Mouse (Mus musculus) liver, postnatal 0 days (tissue): ENCODE results near the gene Eaf2. TPM values are rescaled to one million over a fixed set of nuclear protein-coding genes. Genes with fewer than 3 reads are reported as not detected.

Experiments used
- ATAC-seq: fragments of 200-750 bp; cut with Nextera tagmentation; 2 replicates; pipeline ENCODE4 v1.8.0; 2017; ENCODE audit warnings: mild to moderate bottlenecking, moderate library complexity
- DNase-seq: peaks from one replicate; pipeline ENCODE4 v3.0.0-alpha.2; 2016
- H3K27ac ChIP-seq: fragments of 300-500 bp; sonication (generic); 2 replicates; pipeline ENCODE4 v1.5.1; 2014; ENCODE audit warnings: antibody characterized with exemption, moderate library complexity, mild to moderate bottlenecking, low read depth
- H3K27me3 ChIP-seq: fragments of 300-500 bp; sonication (generic); 2 replicates; pipeline ENCODE4 v1.6.1; 2014; ENCODE audit warnings: low read length, control low read depth, mixed read lengths; ENCODE audit not compliant: insufficient read depth
- H3K36me3 ChIP-seq: fragments of 300-500 bp; sonication (generic); replicated peaks from 2 replicates; pipeline ENCODE4 v1.6.1; 2014; ENCODE audit warnings: mild to moderate bottlenecking, control low read depth, low read length, moderate library complexity, mixed read lengths; ENCODE audit not compliant: insufficient read depth
- H3K4me1 ChIP-seq: fragments of 300-500 bp; sonication (generic); 2 replicates; pipeline ENCODE4 v1.6.1; 2014; ENCODE audit warnings: antibody characterized with exemption, mild to moderate bottlenecking, control low read depth; ENCODE audit not compliant: insufficient read depth
- H3K4me2 ChIP-seq: fragments of 300-500 bp; sonication (generic); 2 replicates; pipeline ENCODE4 v1.6.1; 2014; ENCODE audit warnings: low read depth, mild to moderate bottlenecking, low read length, moderate library complexity, mixed read lengths
- H3K4me3 ChIP-seq: fragments of 300-500 bp; sonication (generic); 2 replicates; pipeline ENCODE4 v1.5.1; 2014; ENCODE audit warnings: low read depth, low read length
- H3K9ac ChIP-seq: fragments of 300-500 bp; sonication (generic); replicated peaks from 2 replicates; pipeline ENCODE4 v1.6.1; 2014; ENCODE audit warnings: mild to moderate bottlenecking, moderate library complexity
- H3K9me3 ChIP-seq: fragments of 300-500 bp; sonication (generic); 2 replicates; pipeline ENCODE4 v1.6.1; 2016; ENCODE audit warnings: mild to moderate bottlenecking, control low read depth, low read length, mixed read lengths
- CTCF ChIP-seq: sonication (generic); IDR thresholded peaks from 2 replicates; pipeline ENCODE4 v1.5.1; 2016; ENCODE audit warnings: antibody characterized with exemption, low read depth
- EP300 ChIP-seq: IDR thresholded peaks from 2 replicates; pipeline ENCODE4 v1.6.1; 2016; ENCODE audit warnings: antibody characterized with exemption, low read depth, mild to moderate bottlenecking
- WGBS: fragments of 180-500 bp; shearing (Covaris S2); extraction: QIAGEN DNeasy Blood & Tissue Kit; methylation state at CpG from one replicate; pipeline ENCODE4 v1.1.7; 2014; ENCODE audit not compliant: insufficient replicate concordance; 5-methylcytosine and 5-hydroxymethylcytosine counted together
- polyA plus RNA-seq: library from polyadenylated mRNA; unstranded; fragments of >200 nt; fragmentation: Nextera tagmentation; extraction: Ambion mirVana; gene quantifications from 2 replicates; pipeline ENCODE4 v1.2.1, GENCODE M21; 2015

Eaf2 gene
- polyA plus RNA-seq, 1 experiment from 2014 or later = 0.70 TPM

DNA sequence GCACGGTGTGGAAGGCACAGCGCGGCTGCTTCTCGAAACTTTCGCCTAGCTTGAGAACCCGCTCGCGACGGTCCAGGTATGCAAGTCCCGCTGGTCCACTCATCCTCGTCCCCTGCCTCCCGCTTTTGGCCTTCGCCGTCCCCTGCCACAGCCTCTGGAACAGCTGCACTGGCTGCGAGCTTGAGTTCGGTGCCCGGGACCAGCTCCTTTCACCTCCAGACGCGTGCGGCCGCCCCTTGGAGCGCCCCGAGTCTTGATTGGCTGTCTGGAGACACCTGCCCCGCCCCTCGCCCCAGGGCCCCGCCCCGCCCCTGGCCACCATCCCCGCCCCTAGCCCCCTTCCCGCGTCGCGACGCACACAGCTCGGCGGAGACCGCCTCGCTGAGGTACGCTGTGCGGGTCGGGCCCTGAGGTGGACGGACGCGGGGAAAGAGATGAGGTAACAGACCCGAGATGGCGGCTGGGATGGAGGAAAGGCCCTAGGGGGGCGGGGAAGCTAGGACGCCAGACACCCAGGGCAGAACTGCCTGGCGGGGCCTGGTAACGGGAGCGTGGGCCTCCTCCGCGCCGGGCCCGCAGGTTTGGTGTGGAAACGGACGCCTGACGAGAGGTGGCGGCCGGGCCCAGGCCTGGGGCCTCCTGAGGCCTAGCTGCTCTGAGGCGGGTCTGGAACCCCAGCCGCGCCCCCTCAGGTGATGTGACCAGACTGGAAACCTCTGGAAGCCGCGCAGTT lies 46.6 kb downstream of the Eaf2 start, which contains the start of gene Iqcb1:
Gene Iqcb1, plus strand, starts transcription at position 332 of the 733 bp plus-strand sequence.
- ATAC-seq = peak; percentile 99
- under 1% methylated on average over 60 of the region's 64 CpGs for WGBS
- DNase-seq = peak; percentile 92
- Histone ChIP-seq H3K27me3 (no peaks in the 10 kb centered on the region), H3K4me3 (peak within 1 kb of the TSS; percentile 85), H3K9ac (peak within 1 kb of the TSS; percentile 78), H3K9me3 (no peaks in the 10 kb centered on the region), H3K4me1 (peaks cover 8% of the 10 kb centered on the region), H3K27ac (peak within 1 kb of the TSS; percentile 42; the same call in 1 of the 2 replicates), H3K4me2 (peak within 1 kb of the TSS; percentile 90), H3K36me3 (no peaks in the 10 kb centered on the region)
- TF ChIP-seq CTCF = no peak

DNA sequence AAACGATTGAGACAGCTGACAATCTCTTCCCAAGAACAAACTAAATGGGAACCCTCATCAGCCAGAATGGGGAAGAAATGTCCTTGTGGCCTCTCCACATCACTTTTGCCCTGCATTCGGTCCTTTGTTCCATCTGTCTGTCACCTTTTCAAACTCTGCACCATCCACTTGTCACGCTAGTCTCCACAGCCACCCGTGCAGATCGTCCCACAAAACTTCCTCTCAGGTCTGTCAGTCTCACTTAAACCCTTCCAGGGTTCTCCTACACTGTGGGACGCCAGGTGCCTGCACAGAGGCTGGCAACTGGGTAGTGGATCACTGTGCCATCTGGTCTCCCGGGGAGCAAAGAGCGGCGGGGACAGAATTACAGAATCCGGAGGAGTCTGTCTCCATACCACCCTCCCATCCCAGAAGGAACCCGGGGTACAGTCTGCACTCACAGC lies 47.2 kb downstream of the Eaf2 start:
- Histone ChIP-seq H3K27ac (no peak overlapping the region), H3K36me3 (no peaks in the 10 kb centered on the region), H3K4me1 (peaks cover 8% of the 10 kb centered on the region), H3K9ac (peak overlapping the region; percentile 78), H3K4me3 (peak overlapping the region; percentile 85), H3K9me3 (no peaks in the 10 kb centered on the region), H3K4me2 (peak overlapping the region; percentile 90), H3K27me3 (no peaks in the 10 kb centered on the region)
- TF ChIP-seq EP300 (no peak), CTCF (no peak)
- ATAC-seq (peak; percentile 11; the same call in 1 of the 2 replicates), DNase-seq (no peak)
- 9% methylated on average over 11 of the region's 11 CpGs for WGBS

DNA sequence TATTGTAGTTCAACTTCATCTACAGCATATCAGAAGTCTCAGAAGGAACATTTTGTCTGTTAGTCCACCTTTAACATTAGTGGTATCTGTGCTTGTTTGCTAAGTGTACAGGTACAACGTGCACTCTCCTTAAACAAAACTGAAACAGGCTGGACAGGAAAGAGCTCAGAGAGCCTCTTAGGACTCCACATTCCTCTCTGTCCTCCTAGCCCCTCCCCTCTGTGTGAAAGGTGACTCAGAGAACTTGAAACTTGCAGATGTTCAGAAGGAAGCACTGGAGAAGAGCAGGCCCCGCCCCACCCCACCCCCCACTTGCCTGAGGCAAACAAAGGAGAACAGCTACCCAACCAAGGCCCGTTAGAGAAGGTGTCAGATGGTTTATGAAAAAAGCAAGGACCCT lies 53.3 kb downstream of the Eaf2 start:
- Histone ChIP-seq H3K4me3 (no peak overlapping the region), H3K36me3 (no peaks in the 10 kb centered on the region), H3K9ac (no peak overlapping the region), H3K9me3 (no peaks in the 10 kb centered on the region), H3K27me3 (no peaks in the 10 kb centered on the region), H3K4me1 (no peaks in the 10 kb centered on the region), H3K27ac (0 out of 2 replicates have a peak overlapping the region, but pooled peaks have one; percentile 11), H3K4me2 (no peak overlapping the region)
- 6% methylated on average over 3 of the region's 3 CpGs for WGBS
- ATAC-seq (peak; percentile 56), DNase-seq (peak; percentile 54)
- TF ChIP-seq CTCF (no peak), EP300 (no peak)

DNA sequence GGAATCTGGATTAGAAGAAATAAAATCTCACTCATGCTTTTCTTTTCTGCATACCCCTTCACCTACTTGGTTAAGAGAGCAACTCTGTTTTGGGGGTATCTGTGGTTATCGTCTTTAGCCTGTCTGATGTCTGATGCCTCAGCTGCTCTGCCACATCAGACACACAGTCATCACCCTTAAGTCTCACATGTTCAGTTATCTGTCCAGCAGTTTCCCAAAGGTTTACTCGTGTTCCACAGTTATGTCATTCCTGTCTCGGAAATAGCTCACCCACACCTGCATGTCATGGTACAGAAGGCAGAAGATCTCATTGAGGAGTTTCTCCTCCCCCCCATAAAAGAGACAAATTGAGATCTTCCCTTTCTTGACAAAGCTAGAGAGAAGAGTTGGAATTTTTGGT lies 54.1 kb downstream of the Eaf2 start:
- WGBS = 67% methylated on average over 3 of the region's 3 CpGs
- no peaks in the 10 kb centered on the region for H3K36me3 ChIP-seq
- no peaks in the 10 kb centered on the region for H3K27me3 ChIP-seq
- H3K4me3 ChIP-seq = no peak overlapping the region
- no peaks in the 10 kb centered on the region for H3K4me1 ChIP-seq
- no peak overlapping the region for H3K4me2 ChIP-seq
- no peak overlapping the region for H3K9ac ChIP-seq
- H3K27ac ChIP-seq = no peak overlapping the region
- DNase-seq (no peak), ATAC-seq (no peak)
- no peaks in the 10 kb centered on the region for H3K9me3 ChIP-seq
- TF ChIP-seq CTCF = no peak
- no peak for TF ChIP-seq EP300

DNA sequence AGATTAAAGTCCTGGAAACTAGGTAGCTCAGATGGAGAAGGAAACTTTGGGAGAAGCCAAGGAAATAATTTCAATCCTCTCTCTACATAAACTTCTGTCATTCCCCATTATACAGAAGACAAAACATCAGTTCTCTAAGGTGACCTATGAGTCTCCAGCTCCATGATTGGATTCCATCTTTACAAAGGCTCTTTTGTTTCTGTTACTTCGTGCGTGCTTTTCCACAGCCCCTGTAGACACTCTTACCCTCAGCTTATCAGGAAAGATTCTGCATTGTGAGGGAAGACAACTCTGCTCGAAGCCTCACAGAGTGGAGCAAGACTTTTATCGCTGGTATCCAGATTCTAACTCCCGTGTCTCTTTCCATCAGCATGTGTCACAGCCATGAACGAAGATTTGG lies 54.8 kb downstream of the Eaf2 start:
- no peaks in the 10 kb centered on the region for H3K4me1 ChIP-seq
- no peak overlapping the region for H3K27ac ChIP-seq
- DNase-seq = no peak
- H3K9me3 ChIP-seq = no peaks in the 10 kb centered on the region
- H3K9ac ChIP-seq = no peak overlapping the region
- TF ChIP-seq CTCF = no peak
- ATAC-seq = no peak
- WGBS = 74% methylated on average over 6 of the region's 6 CpGs
- H3K4me2 ChIP-seq = no peak overlapping the region
- no peaks in the 10 kb centered on the region for H3K36me3 ChIP-seq
- no peaks in the 10 kb centered on the region for H3K27me3 ChIP-seq
- no peak overlapping the region for H3K4me3 ChIP-seq

DNA sequence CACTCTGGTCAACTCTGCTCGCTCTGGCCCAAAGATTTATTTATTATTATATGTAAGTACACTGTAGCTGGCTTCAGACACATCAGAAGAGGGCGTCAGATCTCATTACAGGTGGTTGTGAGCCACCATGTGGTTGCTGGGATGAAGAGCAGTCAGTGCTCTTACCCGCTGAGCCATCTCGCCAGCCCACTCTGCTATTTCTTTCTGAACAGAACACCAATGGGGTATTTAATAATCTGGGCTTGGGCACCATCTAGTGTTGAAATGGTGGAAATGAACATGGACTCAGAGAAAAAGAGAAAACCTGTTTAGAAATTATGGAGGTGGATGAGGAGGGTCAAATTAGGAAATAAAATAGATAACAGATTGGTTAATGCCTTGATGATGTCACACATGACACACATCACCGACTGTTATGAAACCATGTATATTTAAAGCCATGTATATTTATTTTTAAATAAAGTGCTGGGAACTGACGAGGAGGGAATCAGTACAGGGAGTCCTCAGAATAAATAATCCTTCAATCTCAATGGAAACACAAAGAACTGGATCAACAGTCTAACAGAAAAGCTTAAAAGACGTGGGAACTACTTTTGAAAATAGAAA lies 57.4 kb downstream of the Eaf2 start:
- Histone ChIP-seq H3K36me3 (no peaks in the 10 kb centered on the region), H3K27me3 (no peaks in the 10 kb centered on the region), H3K9ac (no peak overlapping the region), H3K4me1 (no peaks in the 10 kb centered on the region), H3K4me3 (no peak overlapping the region), H3K9me3 (no peaks in the 10 kb centered on the region), H3K4me2 (no peak overlapping the region), H3K27ac (no peak overlapping the region)
- WGBS = 19% methylated on average over 7 of the region's 7 CpGs
- no peak for TF ChIP-seq EP300
- TF ChIP-seq CTCF = peak; percentile 77
- DNase-seq (peak; percentile 60), ATAC-seq (peak; percentile 83)
